Mouse (Mus musculus): ENCODE measurements at regions not wholly inside any gene's neighbourhood (a gene's known extent, or its start where the extent isn't known, plus 50 kb on each side); places are given as distances from the start of the nearest gene placed in this dataset.

GRCm38 (mm10) chr13:94709691-94710573 lies 78.8 kb upstream of the Tbca start:
- under 1% methylated on average over 50 of the region's 50 CpGs for WGBS
- Histone ChIP-seq H3K27ac (replicated peaks) (no peak overlapping the region), H3K4me1 (peaks cover 13% of the 10 kb centered on the region), H3K4me3 (peak overlapping the region; percentile 55), H3K27me3 (replicated peaks) (peaks cover 97% of the 10 kb centered on the region), H3K36me3 (no peaks in the 10 kb centered on the region), H3K9ac (peak overlapping the region; percentile 69), H3K4me2 (peak overlapping the region; percentile 95), H3K9me3 (no peaks in the 10 kb centered on the region)
- ATAC-seq (ENCODE audit: extremely low read depth, insufficient number of reproducible peaks, low FRiP score, low TSS enrichment): no peak

- WGBS: under 1% methylated on average over 26 of the region's 26 CpGs
- no peaks in the 10 kb centered on the region for H3K9me3 ChIP-seq
- no peaks in the 10 kb centered on the region for H3K36me3 ChIP-seq
- H3K4me1 ChIP-seq: peaks cover 13% of the 10 kb centered on the region
- H3K4me3 ChIP-seq: peak overlapping the region; percentile 55
- H3K9ac ChIP-seq: peak overlapping the region; percentile 69
- peak overlapping the region; percentile 95 for H3K4me2 ChIP-seq
- H3K27me3 ChIP-seq (replicated peaks): peaks cover 97% of the 10 kb centered on the region
- no peak overlapping the region for H3K27ac ChIP-seq (replicated peaks)
- ATAC-seq (ENCODE audit: extremely low read depth, insufficient number of reproducible peaks, low FRiP score, low TSS enrichment): no peak
Observed at GRCm38 (mm10) chr13:94710574-94711172, 78.0 kb upstream of the Tbca start.

- Histone ChIP-seq H3K4me1 (peaks cover 13% of the 10 kb centered on the region), H3K27me3 (replicated peaks) (peaks cover 70% of the 10 kb centered on the region), H3K4me2 (no peak overlapping the region), H3K9ac (no peak overlapping the region), H3K27ac (replicated peaks) (no peak overlapping the region), H3K4me3 (no peak overlapping the region), H3K36me3 (no peaks in the 10 kb centered on the region), H3K9me3 (no peaks in the 10 kb centered on the region)
- no peak for ATAC-seq (ENCODE audit: extremely low read depth, insufficient number of reproducible peaks, low FRiP score, low TSS enrichment)
- 54% methylated on average over 3 of the region's 3 CpGs for WGBS
Observed at GRCm38 (mm10) chr13:94713451-94713850, 75.3 kb upstream of the Tbca start.

GRCm38 (mm10) chr13:94721625-94722024 lies 67.1 kb upstream of the Tbca start:
- ATAC-seq (ENCODE audit: extremely low read depth, insufficient number of reproducible peaks, low FRiP score, low TSS enrichment): no peak
- 72% methylated on average over 4 of the region's 4 CpGs for WGBS
- Histone ChIP-seq H3K4me3 (no peak overlapping the region), H3K4me1 (no peaks in the 10 kb centered on the region), H3K9me3 (no peaks in the 10 kb centered on the region), H3K9ac (no peak overlapping the region), H3K27ac (replicated peaks) (no peak overlapping the region), H3K4me2 (no peak overlapping the region), H3K27me3 (replicated peaks) (no peaks in the 10 kb centered on the region), H3K36me3 (no peaks in the 10 kb centered on the region)

All from heart, embryonic 13.5 days (tissue).